Mouse (Mus musculus) cerebellum, adult 9-11 months (tissue): ENCODE measurements around the gene Snx6.
"Not testable (repeated sequence)": the region's sequence is repeated elsewhere in the genome, so short reads cannot be mapped to it uniquely, and the experiment has no call there.

Experiments
- DNase-seq: peaks from one replicate; pipeline ENCODE4 v3.0.0; 2022

The Snx6 gene

GRCm38 (mm10) chr12:54795153-54795998, at the start of gene Snx6:
Snx6 (minus strand) TSS chr12:54795703.
- DNase-seq = peak; percentile 83

DNA sequence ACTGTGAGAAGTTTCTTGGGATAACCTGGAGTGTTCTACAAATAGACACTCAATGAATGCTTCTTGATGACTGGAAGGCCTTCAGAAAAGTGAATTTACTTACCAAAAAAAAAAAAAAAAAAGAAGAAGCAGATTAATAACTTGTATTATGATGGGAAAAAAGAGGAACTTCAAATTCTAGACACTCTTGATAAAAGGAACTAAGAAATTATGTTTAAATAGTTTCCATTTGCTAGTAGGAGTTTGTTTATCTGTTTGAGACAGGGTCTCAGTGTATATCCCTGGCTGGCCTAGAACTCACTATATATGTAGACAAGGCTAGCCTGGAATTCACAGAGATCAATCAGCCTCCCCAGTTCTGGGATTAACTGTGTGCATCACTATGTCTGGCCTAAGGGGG, 48.9 kb upstream of the Snx6 start:
- DNase-seq = no peak

DNA sequence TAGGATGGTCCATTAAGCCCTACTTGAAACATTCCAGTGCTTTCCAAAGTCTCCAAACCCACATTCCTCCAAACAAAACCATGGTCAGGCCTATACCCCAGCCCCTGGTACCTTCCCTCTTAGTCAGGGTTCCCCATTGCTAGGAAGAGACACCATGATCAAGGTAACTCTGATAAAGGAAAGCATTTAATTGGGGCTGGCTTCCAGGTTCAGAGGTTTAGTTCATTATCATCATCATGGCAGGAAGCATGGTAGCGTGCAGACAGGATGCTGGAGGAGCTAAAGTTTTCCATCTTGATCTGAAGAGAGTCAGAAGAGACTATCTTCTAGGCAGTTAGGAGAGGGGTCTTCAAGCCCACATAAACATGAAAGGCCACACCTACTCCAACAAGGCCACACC, 46.1 kb upstream of the Snx6 start:
- no peak for DNase-seq

DNA sequence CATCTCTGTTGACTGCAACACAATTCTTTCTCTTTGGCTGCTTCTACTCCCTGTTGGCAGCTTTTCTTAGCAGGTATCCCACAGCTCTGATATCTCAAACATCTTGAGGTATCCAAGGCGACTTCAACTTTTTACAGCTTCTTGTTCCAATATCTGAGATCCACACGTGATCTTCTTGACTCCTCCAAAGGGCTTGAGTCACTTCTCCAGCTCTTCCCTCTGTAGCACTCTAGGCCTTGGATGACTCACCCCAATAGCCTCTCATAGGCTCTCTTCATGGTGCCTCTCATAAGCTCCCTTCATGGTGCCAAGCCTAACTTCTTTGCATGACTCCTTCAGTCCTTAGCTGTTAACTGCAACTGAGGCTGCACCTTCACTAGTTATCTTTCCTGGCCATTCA, 44.3 kb upstream of the Snx6 start:
- no peak for DNase-seq

GRCm38 (mm10) chr12:54838931-54839330, 43.4 kb upstream of the Snx6 start:
- no peak for DNase-seq

DNA sequence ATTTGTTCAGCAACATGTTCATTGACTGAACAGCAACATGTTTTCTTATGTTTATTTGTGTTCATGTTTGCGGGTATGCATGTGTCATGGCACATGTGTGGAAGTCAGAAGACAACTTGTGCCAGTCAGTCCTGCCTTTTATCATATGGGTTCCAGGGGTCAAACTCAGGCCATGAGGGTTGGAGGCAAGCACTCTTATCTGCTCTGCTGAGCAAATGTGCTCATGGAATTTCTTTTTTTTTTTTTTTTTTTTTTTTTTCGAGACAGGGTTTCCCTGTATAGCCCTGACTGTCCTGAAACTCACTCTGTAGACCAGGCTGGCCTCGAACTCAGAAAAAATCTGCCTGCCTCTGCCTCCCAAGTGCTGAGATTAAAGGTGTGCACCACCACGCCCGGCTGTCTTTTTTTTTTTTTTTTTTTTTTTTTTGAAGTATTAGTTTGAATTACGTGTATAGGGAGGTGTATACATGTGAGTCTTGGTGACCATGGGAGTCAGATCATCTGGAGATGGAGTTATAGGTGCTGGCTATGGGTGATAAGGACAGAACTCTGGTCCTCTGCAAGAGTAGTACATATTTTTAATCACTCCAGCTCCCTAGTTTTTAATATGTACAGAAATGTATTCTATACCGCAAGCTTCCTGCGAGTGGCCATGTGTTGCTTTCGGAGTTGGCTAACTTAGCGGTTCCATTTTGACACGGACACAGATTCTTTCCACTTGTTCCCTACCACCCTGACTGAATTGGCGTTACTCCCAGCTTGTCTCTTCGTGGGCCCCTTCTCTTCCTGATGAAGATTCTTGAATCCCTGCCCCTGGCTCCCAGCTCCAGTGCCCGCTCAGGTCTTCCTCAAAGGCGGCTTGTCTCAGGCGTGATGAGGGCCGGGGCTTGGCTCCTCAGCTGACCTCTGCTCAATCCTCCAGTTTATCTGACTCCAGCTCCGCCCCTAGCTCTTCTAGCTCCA, 40.4 kb upstream of the Snx6 start:
- no peak for DNase-seq

- DNase-seq = peak; percentile 30
Observed at GRCm38 (mm10) chr12:54834925-54835447, 39.5 kb upstream of the Snx6 start.

DNA sequence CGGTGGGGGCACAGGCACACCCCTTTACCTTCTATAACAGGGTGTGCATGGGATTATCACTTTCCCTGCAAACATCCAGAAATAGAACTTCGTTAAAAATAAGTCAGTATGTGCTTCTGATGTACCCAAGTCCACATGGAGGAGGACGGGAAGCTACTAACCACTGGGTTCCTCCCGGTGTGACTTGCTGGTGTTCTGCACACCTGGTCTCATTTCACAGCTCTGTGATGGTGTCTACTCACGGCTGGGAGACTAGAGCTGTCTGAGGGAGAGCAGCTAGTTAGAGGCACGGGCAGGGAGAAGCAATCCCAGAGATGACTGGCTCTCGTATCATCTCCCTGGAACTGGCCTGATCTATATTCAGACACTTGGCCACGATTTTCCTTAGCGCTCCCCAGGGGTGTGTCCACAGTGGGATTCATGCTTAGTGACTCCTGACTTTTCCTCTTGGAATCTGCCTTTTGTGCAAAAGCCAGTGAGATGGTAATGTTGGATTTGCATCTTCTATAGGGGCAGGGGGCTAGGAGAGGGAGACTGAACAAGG, 38.4 kb upstream of the Snx6 start:
- DNase-seq = no peak

- not testable (repeated sequence) for DNase-seq
Observed at GRCm38 (mm10) chr12:54831927-54832326, 36.4 kb upstream of the Snx6 start.

DNA sequence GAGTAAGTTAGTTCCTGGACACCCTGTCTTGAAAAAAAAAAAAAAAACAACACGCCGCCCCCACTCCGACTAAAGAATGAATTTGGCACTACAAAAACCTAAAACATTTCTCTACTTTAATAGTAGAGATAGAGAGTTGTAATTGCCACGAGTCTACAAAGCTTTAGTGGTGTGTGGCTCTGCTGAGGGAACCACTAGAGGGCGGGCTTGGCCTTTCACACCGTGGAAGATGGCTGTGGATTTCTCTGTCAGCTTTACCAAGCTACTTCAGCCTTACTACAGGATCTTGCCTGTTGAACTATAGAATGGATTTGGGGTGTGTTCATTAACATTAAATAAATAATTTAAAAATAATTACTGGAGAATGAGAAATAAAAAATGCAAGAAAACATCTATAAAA, 35.1 kb upstream of the Snx6 start:
- DNase-seq = peak; percentile 66

DNA sequence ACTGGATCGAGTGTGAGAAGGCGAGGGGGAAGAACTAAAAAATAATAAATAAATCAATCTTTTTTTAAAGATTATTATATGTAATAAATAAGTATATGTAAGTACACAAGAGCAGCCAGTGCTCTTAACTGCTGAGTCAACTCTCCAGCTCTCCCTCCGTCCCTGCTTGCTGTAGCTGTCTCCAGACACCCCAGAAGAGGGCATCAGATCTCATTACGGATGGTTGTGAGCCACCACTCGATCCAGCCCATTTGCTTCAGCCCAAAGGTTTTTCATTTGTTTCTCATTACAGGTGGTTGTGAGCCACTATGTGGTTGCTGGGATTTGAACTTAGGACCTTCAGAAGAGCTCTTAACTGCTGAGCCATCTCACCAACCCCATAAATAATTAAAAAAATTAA, 34.4 kb upstream of the Snx6 start:
- no peak for DNase-seq

- no peak for DNase-seq
Observed at GRCm38 (mm10) chr12:54828043-54828442, 32.5 kb upstream of the Snx6 start.

DNA sequence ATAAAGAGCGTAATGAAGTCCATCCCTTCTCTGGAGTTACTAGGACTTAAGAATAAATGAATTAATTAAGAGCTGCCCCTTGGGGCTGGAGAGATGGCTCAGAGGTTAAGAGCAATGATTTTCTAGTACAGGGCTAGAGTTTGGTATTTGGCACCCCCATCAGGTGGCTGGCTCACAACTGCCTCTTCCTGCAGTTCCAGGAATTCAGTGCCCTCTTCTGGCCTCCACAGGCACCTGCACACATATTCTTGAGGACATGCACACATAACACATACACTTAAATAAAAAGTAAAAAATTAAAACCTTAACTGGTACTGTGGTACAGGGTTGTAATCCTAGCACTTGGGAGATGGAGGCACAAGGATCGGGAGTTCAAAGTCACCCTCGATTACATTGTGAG, 29.7 kb upstream of the Snx6 start:
- no peak for DNase-seq

DNA sequence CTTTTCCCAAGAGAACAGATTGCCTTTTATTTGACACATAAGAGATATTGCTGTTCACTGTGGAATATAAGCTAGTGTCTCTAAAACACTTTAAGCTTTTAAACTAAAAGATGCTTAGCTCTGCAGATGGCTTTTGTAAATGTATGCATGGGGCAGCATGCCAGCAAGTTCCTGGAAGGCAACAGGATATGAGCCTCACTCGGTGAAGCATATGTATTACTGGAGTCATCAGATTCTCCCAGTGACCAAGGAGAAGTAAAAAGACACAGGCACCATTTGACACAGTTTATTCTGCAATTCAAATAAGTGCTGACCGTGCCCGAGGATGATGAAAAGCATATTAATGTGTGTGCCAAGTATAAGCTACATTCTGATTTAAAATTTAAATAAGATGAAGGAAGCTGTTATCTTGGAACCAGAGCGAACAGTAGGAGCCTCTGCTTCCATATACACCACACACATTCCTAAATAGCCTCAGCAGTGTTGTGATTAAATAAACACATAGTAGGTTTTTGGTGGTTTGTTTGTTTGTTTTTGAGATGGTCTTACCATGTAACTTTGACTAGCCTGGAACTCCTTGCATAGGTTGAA, 27.4 kb upstream of the Snx6 start:
- no peak for DNase-seq

- DNase-seq = no peak
Observed at GRCm38 (mm10) chr12:54820684-54821161, 25.2 kb upstream of the Snx6 start.

- no peak for DNase-seq
Observed at GRCm38 (mm10) chr12:54819181-54819935, 23.9 kb upstream of the Snx6 start.

- no peak for DNase-seq
Observed at GRCm38 (mm10) chr12:54810142-54810541, 14.6 kb upstream of the Snx6 start.

GRCm38 (mm10) chr12:54807481-54807880, 12.0 kb upstream of the Snx6 start:
- no peak for DNase-seq

GRCm38 (mm10) chr12:54806131-54806530, 10.6 kb upstream of the Snx6 start:
- no peak for DNase-seq

- no peak for DNase-seq
Observed at GRCm38 (mm10) chr12:54805254-54806002, 9.9 kb upstream of the Snx6 start.

- no peak for DNase-seq
Observed at GRCm38 (mm10) chr12:54803531-54803930, 8.0 kb upstream of the Snx6 start.
